Mouse (Mus musculus) hindbrain, embryonic 16.5 days (tissue): Measurements from ENCODE around the gene Copg1. TPM values are rescaled to one million over a fixed set of nuclear protein-coding genes. Genes with fewer than 3 reads are reported as not detected.

Experiments
- ATAC-seq: fragments of 200-750 bp; cut with Nextera tagmentation; 2 replicates; pipeline ENCODE4 v1.8.0; 2017; ENCODE audit warnings: moderate TSS enrichment, moderate library complexity
- H3K27ac ChIP-seq: fragments of 300-500 bp; sonication (generic); 2 replicates; pipeline ENCODE4 v1.5.1; 2014; ENCODE audit warnings: low read depth, mild to moderate bottlenecking, control low read depth, low read length, moderate library complexity
- H3K27me3 ChIP-seq: fragments of 300-500 bp; sonication (generic); replicated peaks from 2 replicates; pipeline ENCODE4 v1.6.1; 2014; ENCODE audit warnings: low read length; ENCODE audit not compliant: control insufficient read depth, insufficient read depth
- H3K36me3 ChIP-seq: fragments of 300-500 bp; sonication (generic); 2 replicates; pipeline ENCODE4 v1.6.1; 2014; ENCODE audit warnings: mild to moderate bottlenecking, low read length, moderate library complexity, mixed read lengths; ENCODE audit not compliant: control insufficient read depth, insufficient read depth
- H3K4me1 ChIP-seq: fragments of 300-500 bp; sonication (generic); 2 replicates; pipeline ENCODE4 v1.6.1; 2014; ENCODE audit warnings: low read depth, low read length; ENCODE audit not compliant: control insufficient read depth, insufficient read depth
- H3K4me2 ChIP-seq: fragments of 300-500 bp; sonication (generic); 2 replicates; pipeline ENCODE4 v1.6.1; 2014; ENCODE audit warnings: mild to moderate bottlenecking, low read length, control low read depth, moderate library complexity
- H3K4me3 ChIP-seq: fragments of 300-500 bp; sonication (generic); 2 replicates; pipeline ENCODE4 v1.5.1; 2014; ENCODE audit warnings: mild to moderate bottlenecking, low read length, control low read depth, moderate library complexity
- H3K9ac ChIP-seq: fragments of 300-500 bp; sonication (generic); 2 replicates; pipeline ENCODE4 v1.6.1; 2014; ENCODE audit warnings: low read depth, mild to moderate bottlenecking, control low read depth, low read length, moderate library complexity
- H3K9me3 ChIP-seq: fragments of 300-500 bp; sonication (generic); 2 replicates; pipeline ENCODE4 v1.6.1; 2014; ENCODE audit warnings: mild to moderate bottlenecking, low read length, moderate library complexity; ENCODE audit not compliant: control insufficient read depth
- WGBS: fragments of 180-500 bp; shearing (Covaris S2); extraction: QIAGEN DNeasy Blood & Tissue Kit; methylation state at CpG from one replicate; pipeline ENCODE4 v1.1.7; 2014; 5-methylcytosine and 5-hydroxymethylcytosine counted together
- polyA plus RNA-seq: library from polyadenylated mRNA; unstranded; fragments of >200 nt; fragmentation: Nextera tagmentation; extraction: Ambion mirVana; gene quantifications from 2 replicates; pipeline ENCODE4 v1.2.1, GENCODE M21; 2015

The Copg1 gene
- 220 and 225 TPM in 2 replicates for polyA plus RNA-seq

DNA sequence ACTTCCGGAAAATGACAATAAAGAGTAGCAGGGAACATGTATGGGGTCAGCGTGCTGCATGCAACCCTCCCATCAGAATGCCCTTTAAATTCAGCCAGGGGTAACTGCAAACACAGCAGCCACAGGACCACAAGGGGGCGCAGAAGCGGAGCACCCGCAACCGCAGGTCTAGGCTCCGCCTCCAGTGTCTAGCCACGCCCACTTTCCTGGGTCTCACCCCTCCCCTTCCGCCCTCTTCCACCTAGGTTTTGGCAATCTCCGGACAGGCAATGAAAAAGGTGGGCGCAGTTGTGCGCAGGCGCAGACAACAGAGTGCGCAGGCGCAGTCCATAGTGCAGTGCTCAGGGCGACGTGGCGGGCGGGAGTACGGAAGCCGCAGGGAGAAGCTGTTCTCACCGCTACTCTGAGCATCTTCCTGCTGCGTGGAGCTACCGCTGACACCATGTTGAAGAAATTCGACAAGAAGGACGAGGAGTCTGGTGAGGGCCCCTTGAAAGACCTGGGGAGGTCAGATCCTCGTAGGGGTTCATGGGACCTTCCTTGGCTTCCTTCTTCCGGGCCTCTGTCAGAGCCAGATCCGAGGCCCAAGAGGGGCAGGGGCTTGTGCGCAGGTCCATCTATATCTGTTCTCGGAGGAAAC is at the start of gene Copg1:
Gene Copg1 (plus strand): TSS at position 221 of the 640 bp plus-strand sequence.
- Histone ChIP-seq H3K4me2 (peak within 1 kb of the TSS; percentile 82), H3K4me1 (peaks cover 10% of the 10 kb centered on the region), H3K4me3 (peak within 1 kb of the TSS; percentile 79), H3K9ac (peak within 1 kb of the TSS; percentile 68), H3K9me3 (no peaks in the 10 kb centered on the region), H3K36me3 (peaks cover 14% of the 10 kb centered on the region), H3K27me3 (no peaks in the 10 kb centered on the region), H3K27ac (peak within 1 kb of the TSS; percentile 63)
- under 1% methylated on average over 31 of the region's 31 CpGs for WGBS
- ATAC-seq: peak; percentile 96

DNA sequence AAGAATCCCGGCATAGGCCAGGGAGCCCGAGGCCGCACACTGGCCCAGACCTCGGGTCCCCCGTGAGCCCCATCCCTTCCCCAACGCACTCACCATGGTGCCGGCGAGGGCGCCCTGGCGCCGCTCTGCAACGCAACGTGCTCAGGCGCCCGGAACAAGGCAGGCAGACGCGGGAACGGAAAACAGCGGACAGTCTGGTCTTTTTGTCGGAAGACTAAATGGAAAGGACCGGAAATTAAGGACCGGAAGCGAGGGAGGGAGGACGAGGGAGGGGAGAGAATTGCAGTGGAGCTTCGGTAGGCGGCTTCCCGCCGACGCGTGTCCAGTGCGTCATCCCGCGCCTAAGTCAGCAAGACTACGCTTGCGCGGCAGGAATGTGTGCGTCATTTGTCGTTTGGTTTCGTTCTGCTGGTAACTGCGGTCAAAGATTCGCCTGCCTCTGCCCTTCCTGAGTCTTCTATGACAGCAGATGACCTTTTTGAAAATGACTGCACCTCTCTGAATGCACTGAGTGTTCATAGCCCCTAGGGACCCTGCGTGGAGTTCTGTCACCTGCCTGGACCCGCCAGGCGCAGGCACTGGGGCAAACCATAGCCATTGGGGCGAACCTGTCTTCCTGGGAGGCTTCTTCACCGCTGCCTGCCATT is 48.9 kb upstream of the Copg1 start, which contains the start of gene Isy1:
Gene Isy1 (minus strand): TSS at position 248 of the 647 bp plus-strand sequence.
- peak within 1 kb of the TSS; percentile 95 for H3K4me2 ChIP-seq
- H3K4me1 ChIP-seq: peaks cover 10% of the 10 kb centered on the region
- peak; percentile 98 for ATAC-seq
- peak within 1 kb of the TSS; percentile 94 for H3K27ac ChIP-seq
- under 1% methylated on average over 46 of the region's 46 CpGs for WGBS
- peak within 1 kb of the TSS; percentile 97 for H3K9ac ChIP-seq
- no peaks in the 10 kb centered on the region for H3K27me3 ChIP-seq
- peaks cover 16% of the 10 kb centered on the region for H3K36me3 ChIP-seq
- peak within 1 kb of the TSS; percentile 93 for H3K4me3 ChIP-seq
- H3K9me3 ChIP-seq: no peaks in the 10 kb centered on the region

DNA sequence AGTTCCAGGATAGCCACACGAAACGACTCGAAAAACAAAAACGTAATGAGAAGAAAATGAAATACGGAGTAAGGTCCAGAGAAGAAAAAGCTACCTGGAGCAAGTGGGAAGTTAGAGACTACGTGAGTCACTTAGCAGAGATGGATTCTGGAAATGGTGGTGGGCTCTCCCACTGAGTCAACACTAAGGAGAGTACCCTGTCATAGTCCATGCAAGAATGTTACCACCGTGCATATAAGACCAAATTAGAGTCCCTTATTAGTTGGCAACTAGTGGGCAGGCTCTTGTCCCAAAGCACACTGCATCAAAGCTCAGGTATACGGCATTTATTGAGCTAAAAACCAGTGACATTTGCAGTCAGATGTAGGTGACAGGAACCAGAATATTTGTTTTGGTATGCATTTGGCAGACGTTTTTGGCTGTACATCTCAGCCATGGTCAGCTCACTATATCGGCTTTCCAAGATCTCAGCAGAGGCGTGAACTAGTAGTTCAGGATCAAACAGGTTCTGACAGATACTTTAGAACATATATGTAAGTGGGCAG is 47.7 kb upstream of the Copg1 start:
- 64% methylated on average over 11 of the region's 11 CpGs for WGBS
- Histone ChIP-seq H3K27me3 (no peaks in the 10 kb centered on the region), H3K36me3 (peaks cover 25% of the 10 kb centered on the region), H3K9me3 (no peaks in the 10 kb centered on the region), H3K4me2 (no peak overlapping the region), H3K27ac (no peak overlapping the region), H3K4me1 (peaks cover 10% of the 10 kb centered on the region), H3K9ac (no peak overlapping the region), H3K4me3 (no peak overlapping the region)
- ATAC-seq: no peak

DNA sequence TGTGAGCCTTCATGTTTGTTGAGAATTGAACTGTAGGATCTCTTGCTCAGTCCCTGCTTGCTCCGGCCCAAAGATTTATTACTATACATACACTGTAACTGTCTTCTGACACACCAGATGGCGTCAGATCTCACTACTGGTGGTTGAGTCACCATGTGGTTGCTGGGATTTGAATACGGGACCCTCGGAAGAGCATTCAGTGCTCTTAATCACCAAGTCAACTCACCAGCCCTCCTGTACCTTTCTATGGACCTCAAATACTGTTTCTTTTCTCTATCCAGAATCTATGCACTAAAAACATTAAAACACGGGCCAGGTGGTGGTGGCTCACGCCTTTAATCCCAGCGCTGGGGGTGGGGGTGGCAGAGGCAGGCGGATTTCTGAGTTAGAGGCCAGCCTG is 46.0 kb upstream of the Copg1 start:
- ATAC-seq: no peak
- Histone ChIP-seq H3K9me3 (no peaks in the 10 kb centered on the region), H3K27me3 (no peaks in the 10 kb centered on the region), H3K9ac (no peak overlapping the region), H3K36me3 (peaks cover 30% of the 10 kb centered on the region), H3K4me3 (no peak overlapping the region), H3K4me1 (peaks cover 10% of the 10 kb centered on the region), H3K27ac (no peak overlapping the region), H3K4me2 (no peak overlapping the region)
- 80% methylated on average over 8 of the region's 8 CpGs for WGBS

DNA sequence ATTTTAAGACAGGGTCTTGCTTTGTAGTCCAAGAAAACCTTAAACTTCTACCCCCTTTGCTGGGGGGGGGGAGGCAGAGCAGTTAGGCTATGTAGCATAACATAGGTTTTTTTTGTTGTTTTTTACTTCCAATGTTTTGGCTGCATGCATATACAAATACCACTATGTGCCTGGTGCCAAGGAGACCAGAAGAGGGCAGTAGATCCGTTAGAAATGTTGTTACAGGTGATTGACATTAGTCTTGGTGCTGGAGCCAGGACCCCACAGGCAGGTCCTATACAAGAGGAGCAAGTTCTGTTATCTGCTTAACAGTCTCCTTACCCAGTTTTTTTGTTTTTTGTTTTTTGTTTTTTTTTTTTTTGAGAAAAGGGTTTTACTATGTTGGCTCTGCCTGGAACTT is 45.4 kb upstream of the Copg1 start:
- no peaks in the 10 kb centered on the region for H3K9me3 ChIP-seq
- H3K9ac ChIP-seq: no peak overlapping the region
- H3K27me3 ChIP-seq: no peaks in the 10 kb centered on the region
- no peak overlapping the region for H3K27ac ChIP-seq
- peaks cover 30% of the 10 kb centered on the region for H3K36me3 ChIP-seq
- ATAC-seq: no peak
- no peak overlapping the region for H3K4me3 ChIP-seq
- 22% methylated on average over 1 of the region's 1 CpGs for WGBS
- H3K4me1 ChIP-seq: peaks cover 12% of the 10 kb centered on the region
- H3K4me2 ChIP-seq: no peak overlapping the region

DNA sequence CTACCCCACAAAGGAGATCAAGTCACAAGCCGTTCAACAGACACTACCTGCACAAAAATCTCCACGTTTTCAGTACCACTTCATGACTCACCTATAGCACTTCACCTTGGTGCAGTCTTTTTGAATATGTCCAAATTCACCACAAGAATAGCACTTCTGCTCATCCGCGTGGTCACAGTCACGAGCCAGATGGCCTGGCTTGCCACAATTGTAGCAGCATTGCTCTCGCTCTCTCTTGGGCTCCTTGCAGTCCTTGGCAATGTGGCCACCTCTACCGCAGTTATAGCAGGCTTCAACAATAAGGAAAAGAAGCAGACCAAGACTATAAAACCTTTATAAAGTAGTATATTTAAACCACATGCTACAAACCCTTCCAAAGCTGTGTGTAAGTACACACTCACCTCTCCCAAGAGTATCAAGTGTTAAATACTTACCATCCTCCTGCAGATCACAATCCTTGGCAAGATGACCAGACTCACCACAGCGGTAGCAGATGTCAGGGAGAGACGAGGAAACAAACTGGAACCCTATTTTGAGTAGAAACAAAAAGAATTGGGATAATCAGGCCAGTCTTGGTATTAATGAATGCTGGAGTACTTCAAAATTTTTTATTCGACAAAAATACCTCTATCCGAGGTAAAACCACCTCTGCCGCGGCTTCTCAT is 42.5 kb upstream of the Copg1 start:
- Histone ChIP-seq H3K27me3 (no peaks in the 10 kb centered on the region), H3K9ac (no peak overlapping the region), H3K4me2 (no peak overlapping the region), H3K4me3 (no peak overlapping the region), H3K4me1 (peaks cover 22% of the 10 kb centered on the region), H3K36me3 (peaks cover 30% of the 10 kb centered on the region), H3K9me3 (no peaks in the 10 kb centered on the region), H3K27ac (no peak overlapping the region)
- WGBS: 93% methylated on average over 13 of the region's 13 CpGs
- ATAC-seq: no peak

DNA sequence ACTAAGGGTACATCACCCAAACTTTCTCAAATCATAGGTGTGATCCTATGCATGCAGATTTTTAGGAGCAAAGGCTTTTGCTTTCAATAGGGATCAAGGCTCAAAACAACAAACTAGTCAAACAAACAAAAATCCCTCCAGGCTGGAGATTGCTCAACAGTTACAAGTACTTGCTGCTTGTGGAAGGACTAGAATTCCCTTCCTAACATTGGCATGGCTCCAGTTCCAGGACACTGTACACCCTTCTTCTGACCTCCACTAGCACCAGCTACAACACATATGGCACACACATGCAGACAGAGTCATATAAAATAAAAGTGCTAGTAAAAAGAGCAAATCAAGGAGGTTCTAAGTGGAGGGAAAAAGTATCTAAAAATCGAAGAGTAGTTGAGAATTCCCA is 40.8 kb upstream of the Copg1 start:
- Histone ChIP-seq H3K4me3 (no peak overlapping the region), H3K27me3 (no peaks in the 10 kb centered on the region), H3K9ac (peak overlapping the region; percentile 13; the same call in 1 of the 2 replicates), H3K4me1 (peaks cover 26% of the 10 kb centered on the region), H3K27ac (no peak overlapping the region), H3K36me3 (peaks cover 30% of the 10 kb centered on the region), H3K9me3 (no peaks in the 10 kb centered on the region), H3K4me2 (no peak overlapping the region)
- WGBS: 87% methylated on average over 1 of the region's 1 CpGs
- ATAC-seq: no peak

GRCm38 (mm10) chr6:87849780-87850154 is 37.8 kb upstream of the Copg1 start:
- Histone ChIP-seq H3K27ac (no peak overlapping the region), H3K4me2 (peak overlapping the region; percentile 88), H3K36me3 (peaks cover 6% of the 10 kb centered on the region), H3K27me3 (no peaks in the 10 kb centered on the region), H3K9ac (peak overlapping the region; percentile 75), H3K4me3 (peak overlapping the region; percentile 65), H3K4me1 (peaks cover 26% of the 10 kb centered on the region), H3K9me3 (no peaks in the 10 kb centered on the region)
- ATAC-seq: no peak
- 1% methylated on average over 8 of the region's 8 CpGs for WGBS
